Mouse (Mus musculus) embryonic facial prominence, embryonic 14.5 days (tissue): ENCODE data around the gene Lat. TPM values are rescaled to one million over a fixed set of nuclear protein-coding genes. Genes with fewer than 3 reads are reported as not detected.

Experiments
- ATAC-seq: fragments of 200-750 bp; cut with Nextera tagmentation; 2 replicates; pipeline ENCODE4 v1.8.0; 2017; ENCODE audit warnings: low read depth, moderate number of reproducible peaks, moderate TSS enrichment
- DNase-seq: peaks from one replicate; pipeline ENCODE4 v3.0.0-alpha.2; 2015; ENCODE audit warnings: low spot score
- H3K27ac ChIP-seq: fragments of 300-500 bp; sonication (generic); replicated peaks from 2 replicates; pipeline ENCODE4 v1.5.1; 2014; ENCODE audit warnings: low read depth, mild to moderate bottlenecking, low read length, moderate library complexity
- H3K27me3 ChIP-seq: fragments of 300-500 bp; sonication (generic); replicated peaks from 2 replicates; pipeline ENCODE4 v1.6.1; 2014; ENCODE audit warnings: low read length; ENCODE audit not compliant: control insufficient read depth, insufficient read depth
- H3K36me3 ChIP-seq: fragments of 300-500 bp; sonication (generic); 2 replicates; pipeline ENCODE4 v1.6.1; 2014; ENCODE audit warnings: low read length, mixed read lengths; ENCODE audit not compliant: control insufficient read depth, insufficient read depth
- H3K4me1 ChIP-seq: fragments of 300-500 bp; sonication (generic); 2 replicates; pipeline ENCODE4 v1.6.1; 2014; ENCODE audit warnings: antibody characterized with exemption, low read length; ENCODE audit not compliant: control insufficient read depth, insufficient read depth
- H3K4me2 ChIP-seq: fragments of 300-500 bp; sonication (generic); 2 replicates; pipeline ENCODE4 v1.6.1; 2014; ENCODE audit warnings: low read depth, mild to moderate bottlenecking, low read length, moderate library complexity, mixed read lengths
- H3K4me3 ChIP-seq: fragments of 300-500 bp; sonication (generic); 2 replicates; pipeline ENCODE4 v1.5.1; 2014; ENCODE audit warnings: low read depth, mild to moderate bottlenecking, low read length
- H3K9ac ChIP-seq: fragments of 300-500 bp; sonication (generic); 2 replicates; pipeline ENCODE4 v1.6.1; 2014; ENCODE audit warnings: low read depth, mild to moderate bottlenecking, low read length, moderate library complexity, mixed read lengths
- H3K9me3 ChIP-seq: fragments of 300-500 bp; sonication (generic); 2 replicates; pipeline ENCODE4 v1.6.1; 2016; ENCODE audit warnings: low read length; ENCODE audit not compliant: control insufficient read depth
- WGBS: fragments of 180-500 bp; shearing (Covaris S2); extraction: QIAGEN DNeasy Blood & Tissue Kit; methylation state at CpG from one replicate; pipeline ENCODE4 v1.1.7; 2014; 5-methylcytosine and 5-hydroxymethylcytosine counted together
- microRNA-seq: library from miRNA; unstranded; fragments of <30 nt; microRNA quantifications from one replicate; pipeline ENCODE4, GENCODE M21; 2016; ENCODE audit warnings: borderline number of aligned reads
- polyA plus RNA-seq: library from polyadenylated mRNA; unstranded; fragments of >200 nt; fragmentation: Nextera tagmentation; extraction: Ambion mirVana; gene quantifications from 2 replicates; pipeline ENCODE4 v1.2.1, GENCODE M21; 2014

Gene Lat
- polyA plus RNA-seq, 1 experiment from 2014 or later, result 2.3 TPM

DNA sequence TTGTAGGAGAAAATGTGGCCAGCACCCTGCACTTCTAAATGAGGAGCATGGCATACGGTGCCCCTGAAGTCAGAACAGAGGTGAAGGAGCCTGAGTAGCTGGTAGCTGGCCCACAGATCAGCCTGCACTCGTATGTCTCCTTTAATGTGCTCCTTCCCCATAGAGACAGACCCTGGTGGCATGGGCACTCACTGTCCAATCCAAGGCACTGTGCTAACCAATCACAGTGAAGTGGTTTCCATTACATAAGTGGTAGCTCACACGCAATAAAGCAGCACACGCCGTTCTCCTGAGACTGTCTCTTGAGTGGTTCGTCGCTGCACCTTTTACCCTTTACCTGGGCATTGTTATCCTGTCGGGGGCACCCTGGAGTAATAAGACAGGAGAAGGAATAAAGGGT is 55.1 kb downstream of the Lat start:
- ATAC-seq, result no peak
- Histone ChIP-seq H3K9me3 (no peaks in the 10 kb centered on the region), H3K36me3 (no peaks in the 10 kb centered on the region), H3K27ac (no peak overlapping the region), H3K4me3 (no peak overlapping the region), H3K4me1 (no peaks in the 10 kb centered on the region; the same call in 1 of the 2 replicates), H3K27me3 (no peaks in the 10 kb centered on the region), H3K4me2 (no peak overlapping the region), H3K9ac (no peak overlapping the region)
- WGBS, result 69% methylated on average over 8 of the region's 8 CpGs
- no peak for DNase-seq

Small RNA genes within 50 kb of the gene (microRNA-seq; reads per million reads assigned to microRNA genes)
- not detected for gene Mir7058

Other genes starting within 250 kb of the Lat start
- gene Xpo6, start 169.1 kb downstream of the Lat start, polyA plus RNA-seq, result 53.3 and 54.3 TPM in 2 replicates
- gene Sbk1, start 97.0 kb downstream of the Lat start, polyA plus RNA-seq, result 36.3 and 46.6 TPM in 2 replicates
- gene Spns1, start 7.9 kb upstream of the Lat start, polyA plus RNA-seq, result 40.4 and 43.8 TPM in 2 replicates
- gene Nfatc2ip, start 27.2 kb upstream of the Lat start, polyA plus RNA-seq, result 2.5 and 2.6 TPM in 2 replicates
- gene Cd19, start 45.3 kb upstream of the Lat start, polyA plus RNA-seq, result 0.19 and 0.28 TPM in 2 replicates
- gene Rabep2, start 59.2 kb upstream of the Lat start, polyA plus RNA-seq, result 26.4 and 28.9 TPM in 2 replicates
- 235 and 334 TPM in 2 replicates for gene Atp2a1, start 93.5 kb upstream of the Lat start, polyA plus RNA-seq
- 44.3 and 46.3 TPM in 2 replicates for gene Sh2b1, start 105.9 kb upstream of the Lat start, polyA plus RNA-seq
- gene Tufm, start 117.8 kb upstream of the Lat start, polyA plus RNA-seq, result 127 and 130 TPM in 2 replicates
- 49.8 and 54.8 TPM in 2 replicates for gene Atxn2l, start 133.9 kb upstream of the Lat start, polyA plus RNA-seq
- gene Eif3c, start 196.8 kb upstream of the Lat start, polyA plus RNA-seq, result 158 and 167 TPM in 2 replicates
- 0.97 and 1.8 TPM in 2 replicates for gene Apobr, start 215.4 kb upstream of the Lat start, polyA plus RNA-seq
- gene Cln3, start 216.2 kb upstream of the Lat start, polyA plus RNA-seq, result 27.8 and 31.8 TPM in 2 replicates
- gene Il27, start 225.4 kb upstream of the Lat start, polyA plus RNA-seq, result not detected in 2 replicates